Mouse (Mus musculus) G1E-ER4 (cell line): ENCODE data around the gene Slc6a16. TPM values are rescaled to one million over a fixed set of nuclear protein-coding genes. Genes with fewer than 3 reads are reported as not detected.

Experiments used
- GATA1 ChIP-seq: IDR thresholded peaks from one replicate; pipeline ENCODE4 v1.8.0; 2012; ENCODE audit warnings: low read length, inconsistent platforms
- polyA plus RNA-seq: library from polyadenylated mRNA; stranded (reverse); fragments of >175 nt; gene quantifications from 2 replicates; pipeline ENCODE4 v1.2.3, GENCODE M21; 2012

Gene Slc6a16
- polyA plus RNA-seq, 1 experiment: not detected

DNA sequence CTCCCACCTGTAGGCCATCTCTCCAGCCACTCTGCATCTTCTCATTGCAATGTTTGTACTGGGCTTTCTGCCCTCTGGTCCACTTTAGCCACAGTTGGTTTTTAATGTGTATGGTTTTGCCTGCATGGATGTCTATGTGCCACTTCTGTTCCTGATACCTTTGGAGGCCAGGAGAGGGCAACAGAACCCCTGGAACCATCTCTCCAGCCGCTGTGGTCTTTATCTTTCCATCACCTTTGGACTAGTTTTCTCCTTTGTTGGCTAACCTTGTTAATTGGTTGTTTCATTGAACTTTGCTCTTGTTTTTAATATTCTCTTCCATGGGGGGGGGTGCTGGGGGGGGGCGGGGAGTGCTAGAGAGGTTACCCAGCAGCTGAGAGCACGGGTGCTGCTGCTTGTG is 23.5 kb downstream of the Slc6a16 start:
- no peak for TF ChIP-seq GATA1

DNA sequence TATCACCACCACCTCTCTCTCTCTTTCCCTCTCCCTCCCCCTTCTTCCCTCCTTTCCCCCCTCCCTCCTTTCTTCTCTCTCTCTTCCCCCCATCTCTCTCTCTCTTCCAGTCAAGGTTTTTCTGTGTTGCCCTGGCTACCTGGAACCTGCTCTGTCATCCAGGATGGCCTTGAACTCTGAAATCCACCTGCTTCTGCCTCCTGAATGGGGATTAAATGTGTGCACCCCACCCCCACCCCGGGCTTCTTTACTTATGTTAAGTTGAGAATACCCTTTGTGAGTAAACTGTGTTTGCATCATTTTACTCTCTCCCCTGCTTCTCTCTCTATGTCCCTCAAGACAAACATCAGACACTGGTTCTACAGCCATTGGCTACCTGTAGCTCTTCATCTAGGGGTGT is 24.6 kb downstream of the Slc6a16 start:
- TF ChIP-seq GATA1: no peak

DNA sequence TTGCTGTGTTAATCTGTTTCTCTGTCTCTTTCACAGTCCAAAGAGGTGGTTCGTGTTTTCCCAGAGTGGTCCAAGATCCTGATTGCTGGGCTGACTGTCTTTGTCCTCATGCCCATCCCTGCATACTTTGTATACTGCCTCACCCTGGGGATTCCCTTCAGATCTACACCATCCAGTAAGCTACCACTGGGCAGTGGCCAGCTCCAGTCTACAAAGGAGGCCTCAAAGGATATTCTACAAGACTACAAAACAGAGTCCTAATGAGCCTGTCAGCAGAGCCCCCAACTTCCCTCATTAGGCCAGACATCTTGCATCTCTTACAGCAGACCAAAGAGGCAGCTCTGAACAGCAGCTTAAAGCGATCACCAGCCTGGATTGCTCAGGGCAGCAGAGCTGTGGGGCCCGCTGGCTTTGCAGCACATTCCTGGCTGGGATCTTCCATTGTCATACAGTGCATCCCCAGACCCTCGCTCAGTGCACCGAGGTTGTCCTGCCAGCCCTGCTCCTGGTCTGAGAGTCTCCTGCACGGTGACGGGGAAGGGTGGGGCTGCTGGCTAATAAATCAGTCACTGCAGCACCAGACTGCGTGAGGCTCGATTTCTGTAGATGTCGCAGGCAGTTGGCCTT is 32.0 kb downstream of the Slc6a16 start:
- TF ChIP-seq GATA1: no peak

DNA sequence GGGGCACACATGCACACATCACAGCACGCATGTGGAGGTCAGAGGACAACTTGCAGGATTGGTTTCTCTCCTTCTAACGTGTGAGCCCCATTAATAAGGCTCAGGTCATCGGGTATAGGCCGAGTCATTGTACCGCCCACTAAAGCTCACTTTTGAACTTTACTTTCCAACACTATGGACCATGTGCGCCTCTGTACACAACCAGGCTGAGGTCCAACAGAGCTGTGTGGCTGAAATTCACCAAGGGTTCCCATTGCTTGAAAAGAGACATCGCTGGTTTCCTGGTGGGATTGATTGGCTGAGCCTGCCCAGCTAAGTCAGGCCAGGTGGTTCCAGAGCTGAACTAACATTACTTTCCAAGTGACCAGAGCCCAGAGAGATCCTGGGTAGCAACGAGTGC is 32.8 kb downstream of the Slc6a16 start:
- TF ChIP-seq GATA1: no peak

- no peak for TF ChIP-seq GATA1
Observed at GRCm38 (mm10) chr7:45277136-45277760, 36.4 kb downstream of the Slc6a16 start, which contains the start of gene Slc6a21. Gene Slc6a21 (plus strand): TSS chr7:45277513.

GRCm38 (mm10) chr7:45286486-45286885 is 45.6 kb downstream of the Slc6a16 start:
- TF ChIP-seq GATA1: no peak

GRCm38 (mm10) chr7:45296626-45297025 is 55.7 kb downstream of the Slc6a16 start:
- TF ChIP-seq GATA1: no peak

GRCm38 (mm10) chr7:45297563-45297962 is 56.7 kb downstream of the Slc6a16 start:
- no peak for TF ChIP-seq GATA1

- no peak for TF ChIP-seq GATA1
Observed at GRCm38 (mm10) chr7:45299752-45300151, 58.9 kb downstream of the Slc6a16 start.

DNA sequence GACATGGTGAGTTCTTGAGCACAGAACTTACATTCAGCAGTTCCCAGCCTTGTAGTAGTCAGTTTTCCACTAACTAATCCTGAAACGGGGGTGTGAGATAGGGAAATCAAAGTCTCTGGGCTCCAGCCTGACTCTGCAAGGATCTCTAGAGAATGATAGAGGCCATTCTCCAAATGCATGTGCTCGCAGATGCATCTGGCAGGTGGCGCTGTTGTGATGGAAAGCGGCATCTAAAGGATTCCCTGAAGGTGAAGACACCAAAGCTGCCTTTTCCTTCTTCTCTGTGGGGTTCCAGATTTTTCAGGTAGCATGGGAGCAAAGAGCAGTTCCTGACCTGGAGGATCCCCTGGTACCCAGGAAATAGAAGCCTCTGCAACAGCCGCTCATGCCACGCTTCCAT is 59.4 kb downstream of the Slc6a16 start:
- TF ChIP-seq GATA1: no peak

DNA sequence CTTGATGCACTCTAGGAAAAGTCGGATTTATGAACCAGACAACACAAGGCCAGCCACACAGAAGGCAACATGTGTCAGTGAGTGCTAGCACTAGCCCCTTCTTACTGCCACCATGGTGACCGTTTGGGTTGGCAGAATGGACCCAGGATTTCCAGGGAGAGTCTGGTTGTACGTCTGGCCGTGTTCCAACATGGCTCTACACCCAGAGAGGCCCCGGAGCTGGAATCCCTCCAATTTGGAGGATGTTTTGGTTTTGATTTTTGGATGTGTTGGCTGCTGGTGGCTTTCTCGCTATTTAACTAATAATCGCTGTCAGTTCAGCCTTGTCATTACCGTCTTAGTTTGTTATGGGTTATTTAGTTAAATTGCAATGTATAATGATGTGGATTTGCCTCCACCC is 61.7 kb downstream of the Slc6a16 start:
- TF ChIP-seq GATA1: no peak

- TF ChIP-seq GATA1: no peak
Observed at GRCm38 (mm10) chr7:45304869-45305268, 64.0 kb downstream of the Slc6a16 start.

- no peak for TF ChIP-seq GATA1
Observed at GRCm38 (mm10) chr7:45305275-45305674, 64.4 kb downstream of the Slc6a16 start.

DNA sequence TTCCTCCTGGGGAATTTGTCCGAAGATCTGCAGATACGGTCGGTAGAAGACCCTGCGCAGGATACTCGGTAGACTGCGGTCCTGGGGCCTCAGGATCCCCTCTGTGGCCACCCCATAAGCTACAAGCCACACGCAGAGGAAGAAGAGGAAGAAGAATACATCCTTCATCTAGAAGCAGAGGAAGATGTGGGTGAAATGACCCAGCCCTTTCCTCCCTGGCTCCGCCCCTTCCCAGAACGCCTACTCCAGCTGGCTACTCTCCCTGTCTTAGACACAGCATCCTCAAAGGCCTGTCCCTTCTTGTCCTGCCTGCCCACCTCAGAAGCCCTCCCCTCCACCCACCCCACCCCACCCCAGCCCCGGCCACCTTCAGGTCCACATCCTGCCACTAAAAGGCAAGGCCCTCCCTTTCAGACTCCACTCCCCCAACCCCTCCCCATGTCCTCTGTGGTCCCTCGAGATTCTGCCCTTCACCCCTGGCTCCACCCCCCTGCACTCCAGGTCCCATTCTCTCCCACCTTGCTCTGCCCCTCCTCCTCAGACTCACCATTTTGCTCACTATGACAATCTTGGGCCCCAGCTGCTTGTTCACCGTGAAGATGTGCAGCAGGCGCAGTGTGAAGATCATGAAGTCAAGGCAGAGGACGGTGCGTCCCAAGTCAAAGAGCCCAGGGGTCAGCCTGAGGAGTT is 67.8 kb downstream of the Slc6a16 start:
- no peak for TF ChIP-seq GATA1

DNA sequence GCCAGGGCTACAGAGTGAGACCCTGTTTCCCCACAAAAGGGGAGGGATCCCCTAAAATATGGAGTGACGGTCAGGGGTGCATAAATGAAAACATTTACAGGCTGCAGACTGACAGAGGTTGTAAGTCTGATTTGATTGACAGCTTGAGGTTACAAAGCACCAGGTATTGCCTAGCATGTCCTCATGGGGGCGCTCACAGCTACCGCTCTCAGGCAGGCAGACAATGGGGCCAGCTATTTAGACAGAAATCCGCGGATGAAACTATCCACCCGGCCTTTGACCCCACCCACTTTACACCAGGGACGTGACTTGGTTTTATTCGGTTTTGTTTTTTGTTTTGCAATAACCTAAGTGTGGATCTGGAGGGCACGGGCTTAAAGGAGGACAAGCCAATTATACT is 68.6 kb downstream of the Slc6a16 start:
- no peak for TF ChIP-seq GATA1

DNA sequence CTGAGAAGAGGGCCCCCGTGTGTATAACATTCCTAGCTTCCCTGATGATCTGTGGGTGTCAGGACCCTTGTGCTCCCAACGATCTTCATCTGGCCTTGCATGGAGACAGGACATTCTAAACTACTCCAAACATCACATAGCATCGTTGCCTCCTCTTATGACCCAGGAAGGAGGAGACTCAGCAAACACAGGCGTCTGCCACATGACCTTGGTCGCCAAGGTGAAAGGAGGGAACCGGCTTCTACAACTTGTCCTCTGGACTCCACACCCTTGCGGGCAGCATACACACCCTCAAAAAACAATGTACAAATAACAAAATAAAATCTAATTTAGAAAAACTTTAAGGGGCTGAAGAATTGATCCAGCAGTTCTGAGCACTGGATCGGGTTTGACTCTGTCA is 71.1 kb downstream of the Slc6a16 start:
- TF ChIP-seq GATA1: no peak
